Mouse (Mus musculus) testis, postnatal 10 days (tissue): ENCODE measurements around the gene Fzd1.

Source experiments
- DNase-seq: peaks from one replicate; pipeline ENCODE4 v3.0.0; 2021; ENCODE audit warnings: low spot score

Gene Fzd1

DNA sequence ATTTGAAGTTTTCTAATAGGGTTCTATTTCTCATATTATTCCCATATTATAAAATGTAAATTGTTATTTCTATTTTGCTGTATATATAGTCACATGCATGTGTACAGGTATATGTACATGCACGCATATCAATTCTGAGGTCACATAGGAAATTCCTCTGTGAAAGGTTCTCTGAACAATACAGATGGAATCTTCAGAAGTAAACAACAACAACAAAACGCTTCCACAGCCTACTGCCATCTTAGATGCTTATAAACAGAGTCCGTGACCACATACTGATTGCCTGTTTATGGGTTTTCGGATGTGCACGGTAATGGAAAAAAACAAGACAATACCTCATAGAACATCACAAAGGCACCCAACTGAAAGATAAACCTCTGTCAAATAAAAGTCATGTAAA is 4.7 kb downstream of the Fzd1 start:
- DNase-seq: no peak

DNA sequence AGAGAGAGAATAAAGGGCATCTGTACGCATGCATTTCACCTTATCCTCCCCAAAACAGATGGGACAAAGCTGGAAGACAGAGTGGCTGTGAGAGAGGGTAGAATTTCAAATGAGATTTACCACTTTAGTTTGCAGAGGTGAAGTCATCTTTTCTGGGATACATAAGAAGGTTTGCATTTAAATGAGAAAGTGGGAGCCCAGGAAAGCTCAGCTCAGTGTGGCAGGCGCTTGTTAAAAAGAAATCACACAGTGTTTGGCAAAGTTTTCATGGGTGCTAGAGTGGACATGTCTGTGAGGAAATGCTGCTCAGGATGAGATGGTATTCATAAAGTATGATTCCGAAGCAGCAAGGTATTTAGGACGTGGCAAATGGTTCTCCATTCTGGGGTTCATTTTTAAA is 15.1 kb downstream of the Fzd1 start:
- no peak for DNase-seq

DNA sequence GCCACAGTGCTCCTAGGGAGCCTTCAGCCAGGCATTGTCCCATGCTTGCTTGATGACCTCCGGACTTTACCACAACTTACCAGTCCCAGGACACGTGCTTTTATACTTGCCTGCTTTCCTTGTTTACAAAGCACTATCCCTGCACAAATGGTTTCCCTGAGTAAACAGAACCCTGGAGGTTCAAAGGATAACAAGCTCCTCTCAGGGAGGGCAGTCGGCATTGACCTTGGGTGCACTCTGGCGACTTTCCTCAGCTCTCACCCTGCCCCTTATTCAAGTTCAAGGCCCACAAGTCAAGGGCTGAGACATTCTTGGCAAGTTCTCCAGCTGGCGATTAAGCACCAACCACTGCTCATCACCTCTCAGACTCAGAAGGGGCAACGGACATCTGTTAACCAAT is 20.8 kb downstream of the Fzd1 start:
- no peak for DNase-seq

DNA sequence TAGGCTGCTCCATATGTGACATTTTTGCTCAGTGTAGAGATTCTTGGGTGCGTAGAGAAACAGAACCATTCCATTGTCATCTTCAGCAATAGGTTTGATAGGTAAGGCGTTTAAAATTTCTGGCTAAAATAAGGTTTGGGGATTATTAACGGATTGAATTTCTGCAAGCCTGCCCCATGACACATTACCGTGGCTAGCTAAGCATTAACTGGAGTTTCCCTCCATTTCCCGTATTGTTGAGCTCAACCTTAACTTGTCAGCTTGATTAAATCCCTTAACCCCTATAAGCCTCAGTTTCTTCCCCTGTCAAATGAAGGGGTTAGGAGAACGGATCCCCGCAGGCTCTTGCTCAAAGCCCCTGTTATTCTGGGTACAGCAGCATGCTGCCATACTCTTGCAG is 22.4 kb downstream of the Fzd1 start:
- no peak for DNase-seq

DNA sequence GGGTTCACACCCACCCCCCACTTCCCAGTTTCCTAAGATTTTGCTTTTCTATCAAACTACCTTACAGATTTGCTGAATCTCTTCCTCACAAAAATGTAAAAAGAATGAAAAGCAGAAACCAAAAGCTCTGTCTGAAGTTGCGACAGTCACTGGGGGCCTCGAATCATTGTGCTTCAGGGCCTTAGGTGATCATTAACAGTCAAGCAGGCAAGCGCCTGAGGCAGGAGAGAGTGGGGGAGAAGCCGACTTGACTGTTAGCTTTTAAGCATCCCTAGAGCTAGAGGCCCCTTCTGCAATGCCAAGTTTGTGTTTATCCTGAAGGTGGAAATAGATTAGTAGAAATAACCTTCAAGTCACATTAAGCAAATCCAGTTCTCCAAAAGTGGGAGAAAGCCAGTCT is 24.6 kb downstream of the Fzd1 start:
- DNase-seq: no peak

DNA sequence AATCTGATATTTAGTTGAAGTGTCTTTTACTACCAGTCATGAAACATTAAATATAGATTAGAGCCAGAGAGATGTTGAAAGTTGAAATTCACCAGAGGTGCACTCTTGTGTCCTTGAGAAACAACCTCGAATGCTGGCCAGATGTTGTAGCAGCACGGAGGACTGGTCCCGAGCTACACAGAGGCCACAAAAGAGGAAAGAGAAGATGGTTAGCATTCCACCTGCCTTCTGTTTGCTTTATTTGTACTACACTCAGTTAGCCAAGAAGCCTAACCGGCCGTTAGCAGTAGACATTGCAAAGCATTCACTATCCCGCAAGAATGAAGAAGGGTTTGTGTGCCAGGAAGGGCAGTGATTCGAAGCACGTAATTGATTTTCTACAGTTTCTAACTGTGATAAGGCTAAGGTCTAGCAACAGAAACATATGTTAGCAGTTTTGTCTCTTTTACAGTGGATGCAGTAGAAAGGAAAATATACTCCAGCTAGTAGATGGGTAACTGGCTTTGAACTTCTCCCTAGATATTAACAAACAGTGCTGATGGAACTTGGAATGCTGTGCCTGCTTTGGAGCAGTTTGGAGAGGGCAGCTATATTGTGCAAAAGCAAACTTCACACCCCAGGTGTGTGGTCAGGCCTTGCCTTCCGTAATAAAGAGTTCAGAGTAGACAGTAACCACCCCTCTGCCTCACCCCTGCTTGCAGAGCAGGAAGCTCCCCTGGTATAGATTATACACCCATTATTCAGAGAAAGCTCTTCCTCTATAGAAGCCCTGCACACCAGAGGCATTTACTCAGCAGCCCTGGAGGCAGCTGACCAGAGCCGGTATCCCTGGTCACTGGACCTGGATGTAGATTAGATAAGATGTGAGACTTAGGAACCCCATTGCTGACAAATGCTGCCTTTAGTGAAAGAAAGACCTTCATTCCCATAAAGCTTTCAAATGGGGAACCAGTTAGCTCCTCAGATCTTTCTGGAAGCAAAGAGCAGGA is 25.3 kb downstream of the Fzd1 start:
- DNase-seq: no peak

DNA sequence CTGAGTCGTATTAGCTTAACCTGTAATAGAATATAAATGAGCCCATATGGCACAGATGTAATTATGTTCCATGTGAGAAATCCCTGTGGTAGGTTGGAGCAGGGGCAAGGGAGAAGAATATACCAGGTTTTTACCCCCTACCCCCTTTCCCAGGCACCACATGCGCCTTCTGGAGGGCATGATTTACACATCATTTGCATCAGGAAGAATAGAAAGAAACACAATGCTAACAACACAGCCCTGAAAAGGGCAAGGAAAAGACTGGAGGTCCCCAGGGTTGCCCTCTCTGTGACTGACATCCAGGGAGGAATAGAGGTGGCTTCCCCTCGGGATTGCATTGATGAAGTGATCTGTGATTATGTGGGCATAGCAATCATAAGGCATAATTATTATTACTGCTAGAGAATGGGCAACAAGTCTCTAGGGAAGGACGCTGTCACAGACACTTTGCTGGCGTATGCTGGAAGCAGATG is 26.1 kb downstream of the Fzd1 start:
- DNase-seq: no peak

DNA sequence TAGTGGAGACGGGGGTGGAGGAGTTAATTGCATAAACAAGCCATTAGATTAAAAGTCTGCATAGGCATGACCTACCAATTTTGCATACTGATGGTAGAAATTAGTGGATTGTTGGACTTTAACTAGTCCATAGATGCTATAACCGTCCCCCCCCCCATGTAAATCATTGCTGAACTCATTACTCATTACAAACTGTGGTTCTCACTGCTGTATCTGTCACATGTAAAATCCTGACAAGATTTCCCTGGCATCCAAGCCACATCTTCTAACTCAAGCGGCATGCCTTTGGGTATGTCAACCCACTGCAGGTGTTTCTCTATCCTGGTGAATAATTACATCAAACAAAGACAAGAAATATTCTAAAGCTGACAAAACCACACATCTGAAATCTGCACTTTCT is 26.8 kb downstream of the Fzd1 start:
- no peak for DNase-seq
